Mouse (Mus musculus): Measurements from ENCODE around the gene Bnc1. TPM values are rescaled to one million over a fixed set of nuclear protein-coding genes. Genes with fewer than 3 reads are reported as not detected.

Bnc1 gene
- polyA plus RNA-seq, 1 experiment from 2014 or later = 1.5 TPM

GRCm38 (mm10) chr7:81928998-81929397 lies 63.1 kb downstream of the Bnc1 start:
- Histone ChIP-seq H3K9me3 (ENCODE audit: low read depth, low read length) (no peaks in the 10 kb centered on the region), H3K4me3 (ENCODE audit: low read depth, low read length) (no peak overlapping the region), H3K4me2 (no peak overlapping the region), H3K9ac (no peak overlapping the region), H3K4me1 (ENCODE audit: insufficient read depth) (peaks cover 6% of the 10 kb centered on the region; the same call in 1 of the 2 replicates), H3K27me3 (ENCODE audit: insufficient read depth, low read length) (peaks cover 6% of the 10 kb centered on the region; the same call in 1 of the 2 replicates), H3K36me3 (ENCODE audit: insufficient read depth) (no peaks in the 10 kb centered on the region), H3K27ac (ENCODE audit: low read depth) (no peak overlapping the region)
- 72% methylated on average over 7 of the region's 7 CpGs for WGBS
- ATAC-seq (ENCODE audit: insufficient read depth) (no peak), DNase-seq (no peak)
- TF ChIP-seq CTCF (IDR thresholded peaks at IDR 0.05; ENCODE audit: low read depth) = no peak

GRCm38 (mm10) chr7:81921379-81921952 lies 70.6 kb downstream of the Bnc1 start:
- Histone ChIP-seq H3K36me3 (ENCODE audit: insufficient read depth) (no peaks in the 10 kb centered on the region), H3K27ac (ENCODE audit: low read depth) (no peak overlapping the region), H3K4me2 (no peak overlapping the region), H3K9me3 (ENCODE audit: low read depth, low read length) (no peaks in the 10 kb centered on the region), H3K27me3 (ENCODE audit: insufficient read depth, low read length) (no peaks in the 10 kb centered on the region), H3K9ac (no peak overlapping the region), H3K4me1 (ENCODE audit: insufficient read depth) (no peaks in the 10 kb centered on the region), H3K4me3 (ENCODE audit: low read depth, low read length) (no peak overlapping the region)
- no peak for ATAC-seq (ENCODE audit: insufficient read depth)
- no peak for TF ChIP-seq CTCF (IDR thresholded peaks at IDR 0.05; ENCODE audit: low read depth)
- WGBS = 66% methylated on average over 1 of the region's 1 CpGs
- no peak for DNase-seq

- no peak for TF ChIP-seq CTCF (IDR thresholded peaks at IDR 0.05; ENCODE audit: low read depth)
Measured at GRCm38 (mm10) chr7:81920314-81920713, 71.8 kb downstream of the Bnc1 start.

DNA sequence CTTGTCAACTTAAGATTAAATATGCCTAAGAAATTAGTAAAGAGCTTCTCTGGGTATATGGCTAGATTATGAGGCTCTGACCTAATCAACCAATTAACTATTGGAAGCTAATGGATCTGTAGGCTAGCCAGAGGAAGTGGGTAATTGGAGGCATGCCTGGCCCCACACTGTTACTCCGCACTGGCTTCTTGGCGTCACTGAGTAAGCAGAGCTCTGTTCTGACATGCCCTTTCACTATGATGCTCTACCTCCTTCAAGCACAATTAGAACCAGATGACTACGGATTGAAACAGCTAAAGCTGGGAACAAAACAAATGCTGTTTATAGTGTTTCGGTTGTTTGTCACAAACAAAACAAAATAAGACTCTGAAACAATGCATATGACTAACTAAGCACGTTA lies 73.8 kb downstream of the Bnc1 start:
- H3K36me3 ChIP-seq (ENCODE audit: insufficient read depth) = no peaks in the 10 kb centered on the region
- no peak overlapping the region for H3K27ac ChIP-seq (ENCODE audit: low read depth)
- ATAC-seq (ENCODE audit: insufficient read depth) (no peak), DNase-seq (no peak)
- no peak overlapping the region for H3K4me3 ChIP-seq (ENCODE audit: low read depth, low read length)
- H3K4me2 ChIP-seq = no peak overlapping the region
- WGBS = 78% methylated on average over 5 of the region's 5 CpGs
- no peaks in the 10 kb centered on the region for H3K27me3 ChIP-seq (ENCODE audit: insufficient read depth, low read length)
- no peaks in the 10 kb centered on the region for H3K4me1 ChIP-seq (ENCODE audit: insufficient read depth)
- TF ChIP-seq CTCF (IDR thresholded peaks at IDR 0.05; ENCODE audit: low read depth) = no peak
- no peaks in the 10 kb centered on the region for H3K9me3 ChIP-seq (ENCODE audit: low read depth, low read length)
- no peak overlapping the region for H3K9ac ChIP-seq

More at GRCm38 (mm10) chr7:81920314-81920713, 71.8 kb downstream of the Bnc1 start:
- Histone ChIP-seq H3K9ac (no peak overlapping the region), H3K4me3 (ENCODE audit: low read depth, low read length) (no peak overlapping the region), H3K9me3 (ENCODE audit: low read depth, low read length) (no peaks in the 10 kb centered on the region), H3K4me2 (no peak overlapping the region), H3K4me1 (ENCODE audit: insufficient read depth) (no peaks in the 10 kb centered on the region), H3K36me3 (ENCODE audit: insufficient read depth) (no peaks in the 10 kb centered on the region), H3K27ac (ENCODE audit: low read depth) (no peak overlapping the region), H3K27me3 (ENCODE audit: insufficient read depth, low read length) (no peaks in the 10 kb centered on the region)
- ATAC-seq (ENCODE audit: insufficient read depth) = no peak
- 62% methylated on average over 4 of the region's 4 CpGs for WGBS
- DNase-seq = no peak

Other genes with a start within 250 kb of the Bnc1 start
- gene Ramac, start 229.4 kb downstream of the Bnc1 start, polyA plus RNA-seq (2014; fragmentation: Nextera tagmentation; extraction: Ambion mirVana) = 121 and 124 TPM in 2 replicates
- 45.3 and 49.9 TPM in 2 replicates for gene 3110040N11Rik, start 202.8 kb downstream of the Bnc1 start, polyA plus RNA-seq (2014; fragmentation: Nextera tagmentation; extraction: Ambion mirVana)
- gene Btbd1, start 162.9 kb downstream of the Bnc1 start, polyA plus RNA-seq (2014; fragmentation: Nextera tagmentation; extraction: Ambion mirVana) = 81.8 and 92.3 TPM in 2 replicates
- gene Gm10160, start 136.5 kb downstream of the Bnc1 start, polyA plus RNA-seq (2014; fragmentation: Nextera tagmentation; extraction: Ambion mirVana) = not detected in 2 replicates
- 16.0 and 17.5 TPM in 2 replicates for gene Tm6sf1, start 133.3 kb downstream of the Bnc1 start, polyA plus RNA-seq (2014; fragmentation: Nextera tagmentation; extraction: Ambion mirVana)
- 13.5 and 14.4 TPM in 2 replicates for gene Hdgfl3, start 57.8 kb downstream of the Bnc1 start, polyA plus RNA-seq (2014; fragmentation: Nextera tagmentation; extraction: Ambion mirVana)
- 3.6 and 3.9 TPM in 2 replicates for gene Sh3gl3, start 181.5 kb upstream of the Bnc1 start, polyA plus RNA-seq (2014; fragmentation: Nextera tagmentation; extraction: Ambion mirVana)